Mouse (Mus musculus) ES-Bruce4 (cell line): Measurements from ENCODE around the gene Dop1a. TPM values are rescaled to one million over a fixed set of nuclear protein-coding genes. Genes with fewer than 3 reads are reported as not detected.

ENCODE experiments used
- H3K27ac ChIP-seq: 2 replicates; pipeline ENCODE4 v1.5.1; 2012; ENCODE audit warnings: low read length, inconsistent platforms; ENCODE audit not compliant: insufficient read depth
- H3K27me3 ChIP-seq: 2 replicates; pipeline ENCODE4 v1.6.1; 2012; ENCODE audit warnings: mild to moderate bottlenecking, low read length, inconsistent platforms; ENCODE audit not compliant: control insufficient read depth, poor library complexity, insufficient read depth, severe bottlenecking
- H3K36me3 ChIP-seq: 2 replicates; pipeline ENCODE4 v1.6.1; 2012; ENCODE audit warnings: inconsistent platforms, mild to moderate bottlenecking, low read length, moderate library complexity; ENCODE audit not compliant: control insufficient read depth, poor library complexity, insufficient read depth, severe bottlenecking
- H3K4me1 ChIP-seq: one replicate; pipeline ENCODE4 v1.8.1; 2011; ENCODE audit warnings: low read length; ENCODE audit not compliant: control insufficient read depth, insufficient read depth
- H3K4me3 ChIP-seq: 2 replicates; pipeline ENCODE4 v1.5.1; 2011; ENCODE audit warnings: low read depth, mild to moderate bottlenecking, low read length
- H3K9ac ChIP-seq: 2 replicates; pipeline ENCODE4 v1.6.1; 2012; ENCODE audit warnings: low read depth, mild to moderate bottlenecking, inconsistent platforms; ENCODE audit not compliant: poor library complexity, severe bottlenecking
- H3K9me3 ChIP-seq: replicated peaks from 2 replicates; pipeline ENCODE4 v1.6.1; 2012; ENCODE audit warnings: mild to moderate bottlenecking, low read length, inconsistent platforms; ENCODE audit not compliant: control insufficient read depth, poor library complexity, insufficient read depth, severe bottlenecking
- CTCF ChIP-seq: IDR thresholded peaks from one replicate; pipeline ENCODE4 v1.8.1; 2011; ENCODE audit warnings: low read depth, low read length
- EP300 ChIP-seq: IDR thresholded peaks from 2 replicates; pipeline ENCODE4 v1.6.1; 2011; ENCODE audit warnings: low read depth, low read length; ENCODE audit not compliant: insufficient read depth
- POLR2A ChIP-seq: IDR thresholded peaks from one replicate; pipeline ENCODE4 v1.8.1; 2011; ENCODE audit warnings: low read length; ENCODE audit not compliant: insufficient read depth
- polyA plus RNA-seq: library from polyadenylated mRNA; stranded (reverse); fragments of >200 nt; gene quantifications from 2 replicates; pipeline ENCODE4 v1.2.4, GENCODE M21; 2011; ENCODE audit warnings: low read depth; ENCODE audit not compliant: missing spikeins, insufficient read depth, insufficient read length

Dop1a gene
- polyA plus RNA-seq, 1 experiment = 17.3 TPM

DNA sequence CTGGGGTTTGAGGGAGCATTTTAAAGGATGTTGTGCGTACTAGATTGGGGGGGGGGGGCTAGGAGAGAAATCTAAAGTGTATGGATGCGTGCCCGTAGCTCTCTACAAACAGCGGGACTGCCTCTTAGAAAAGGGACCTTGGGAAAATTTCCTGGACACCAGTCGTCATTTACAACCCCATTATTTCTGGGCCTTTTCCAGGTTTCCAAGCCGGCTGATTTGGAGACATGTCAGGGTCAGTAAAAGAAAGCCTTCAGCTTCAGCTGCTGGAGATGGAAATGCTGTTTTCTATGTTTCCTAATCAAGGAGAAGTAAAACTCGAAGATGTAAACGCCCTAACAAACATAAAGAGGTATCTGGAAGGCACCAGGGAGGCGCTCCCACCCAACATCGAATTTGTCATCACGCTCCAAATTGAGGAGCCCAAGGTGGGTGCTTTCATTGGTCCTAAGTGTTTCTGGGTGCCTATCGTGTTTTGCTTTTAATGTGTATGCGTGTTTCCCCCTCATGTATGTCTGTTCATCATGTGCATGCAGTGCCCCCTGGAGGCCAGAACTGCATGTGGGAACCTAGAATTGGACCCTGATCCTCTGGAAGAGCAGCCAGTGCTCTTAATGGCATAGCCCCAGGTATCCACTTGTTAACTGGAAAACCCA lies 105.8 kb downstream of the Dop1a start:
- Histone ChIP-seq H3K4me1 (no peaks in the 10 kb centered on the region), H3K27me3 (no peaks in the 10 kb centered on the region), H3K27ac (no peak overlapping the region), H3K36me3 (peaks cover 9% of the 10 kb centered on the region; the same call in 1 of the 2 replicates), H3K4me3 (peak overlapping the region; percentile 94), H3K9ac (peak overlapping the region; percentile 63), H3K9me3 (no peaks in the 10 kb centered on the region)
- TF ChIP-seq CTCF = peak; percentile 78
- TF ChIP-seq EP300 = no peak
- no peak for TF ChIP-seq POLR2A

DNA sequence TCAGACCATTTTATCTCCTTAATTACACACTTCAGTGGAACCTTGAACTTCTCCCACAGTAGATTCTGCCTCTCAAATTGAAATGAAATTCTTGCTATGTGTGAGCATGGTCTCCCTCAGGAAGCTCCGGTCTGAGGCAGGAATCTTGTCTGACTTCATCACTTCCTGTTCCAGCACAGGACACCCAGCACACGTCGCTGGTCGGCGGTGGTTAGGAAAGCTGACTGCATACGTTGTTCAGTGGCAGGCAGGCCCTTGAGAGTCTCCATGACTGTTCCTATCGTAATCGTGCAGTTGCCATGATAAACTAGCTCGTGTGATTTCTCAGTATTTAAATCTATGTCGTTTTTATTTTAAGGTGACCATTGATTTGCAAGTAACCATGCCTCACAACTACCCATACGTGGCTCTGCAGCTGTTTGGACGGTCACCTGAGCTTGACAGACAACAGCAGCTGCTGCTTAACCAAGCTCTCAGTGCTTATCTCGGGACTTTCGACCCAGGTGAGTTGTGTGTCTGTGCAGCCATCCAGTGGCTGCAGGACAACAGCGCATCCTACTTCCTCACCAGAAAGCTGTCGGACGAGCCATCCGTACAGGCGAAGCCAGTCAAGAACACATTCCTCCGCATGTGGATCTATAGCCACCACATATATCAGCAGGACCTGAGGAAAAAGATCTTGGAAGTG lies 106.8 kb downstream of the Dop1a start:
- H3K27ac ChIP-seq = no peak overlapping the region
- peaks cover 6% of the 10 kb centered on the region; the same call in 1 of the 2 replicates for H3K36me3 ChIP-seq
- H3K4me3 ChIP-seq = no peak overlapping the region
- no peak overlapping the region for H3K9ac ChIP-seq
- no peaks in the 10 kb centered on the region for H3K27me3 ChIP-seq
- no peak for TF ChIP-seq EP300
- TF ChIP-seq CTCF = peak; percentile 7
- H3K4me1 ChIP-seq = no peaks in the 10 kb centered on the region
- no peaks in the 10 kb centered on the region for H3K9me3 ChIP-seq

GRCm38 (mm10) chr9:86575178-86575577 lies 108.2 kb downstream of the Dop1a start:
- no peaks in the 10 kb centered on the region for H3K27me3 ChIP-seq
- TF ChIP-seq CTCF = no peak
- TF ChIP-seq POLR2A = no peak
- no peak for TF ChIP-seq EP300
- H3K9me3 ChIP-seq = no peaks in the 10 kb centered on the region
- 0 out of 2 replicates have a peak, but pooled peaks cover 3% of the 10 kb centered on the region for H3K36me3 ChIP-seq
- no peak overlapping the region for H3K9ac ChIP-seq
- no peaks in the 10 kb centered on the region for H3K4me1 ChIP-seq
- no peak overlapping the region for H3K4me3 ChIP-seq
- no peak overlapping the region for H3K27ac ChIP-seq

GRCm38 (mm10) chr9:86579657-86580056 lies 112.7 kb downstream of the Dop1a start:
- no peak for TF ChIP-seq EP300
- no peak for TF ChIP-seq CTCF
- TF ChIP-seq POLR2A = no peak
- no peaks in the 10 kb centered on the region for H3K36me3 ChIP-seq
- H3K27me3 ChIP-seq = no peaks in the 10 kb centered on the region
- no peak overlapping the region for H3K9ac ChIP-seq
- no peak overlapping the region for H3K4me3 ChIP-seq
- H3K27ac ChIP-seq = no peak overlapping the region
- H3K9me3 ChIP-seq = no peaks in the 10 kb centered on the region
- no peaks in the 10 kb centered on the region for H3K4me1 ChIP-seq

DNA sequence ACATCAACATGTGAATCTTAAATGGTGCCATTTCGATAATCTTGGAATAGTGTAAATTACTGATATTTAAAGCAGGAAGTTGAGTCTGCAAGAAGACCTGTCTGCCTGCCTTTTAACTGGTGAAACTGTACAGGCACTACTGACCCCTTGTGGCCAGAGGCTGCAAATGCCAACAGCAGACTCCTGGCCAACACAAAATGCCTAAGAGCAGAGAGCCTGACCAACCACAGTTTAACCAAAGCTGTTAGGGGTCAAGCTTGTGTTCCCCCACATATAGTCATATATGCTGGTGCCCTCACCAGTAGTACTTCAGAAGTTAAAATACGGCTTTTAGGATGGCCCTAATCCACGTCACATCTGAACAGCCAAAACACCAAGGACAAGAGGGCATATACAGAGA lies 116.8 kb downstream of the Dop1a start:
- TF ChIP-seq CTCF (peak; percentile 91), EP300 (no peak)

GRCm38 (mm10) chr9:86587019-86587795 lies 120.3 kb downstream of the Dop1a start:
- TF ChIP-seq EP300 (no peak), CTCF (no peak), POLR2A (no peak)
- Histone ChIP-seq H3K27ac (no peak overlapping the region), H3K9me3 (no peaks in the 10 kb centered on the region), H3K27me3 (no peaks in the 10 kb centered on the region), H3K4me3 (no peak overlapping the region), H3K4me1 (peaks cover 3% of the 10 kb centered on the region), H3K9ac (no peak overlapping the region), H3K36me3 (no peaks in the 10 kb centered on the region)

More for the DNA sequence above, 116.8 kb downstream of the Dop1a start:
- no peaks in the 10 kb centered on the region for H3K36me3 ChIP-seq
- no peaks in the 10 kb centered on the region for H3K27me3 ChIP-seq
- H3K27ac ChIP-seq = no peak overlapping the region
- peaks cover 3% of the 10 kb centered on the region for H3K4me1 ChIP-seq
- H3K9ac ChIP-seq = no peak overlapping the region
- no peak overlapping the region for H3K4me3 ChIP-seq
- no peaks in the 10 kb centered on the region for H3K9me3 ChIP-seq
